Mouse (Mus musculus) intestine, embryonic 15.5 days (tissue): ENCODE measurements around the gene Vps35l. TPM values are rescaled to one million over a fixed set of nuclear protein-coding genes. Genes with fewer than 3 reads are reported as not detected.

Experiments used
- ATAC-seq: fragments of 200-750 bp; cut with Nextera tagmentation; 2 replicates; pipeline ENCODE4 v1.8.0; 2017; ENCODE audit warnings: moderate TSS enrichment, moderate library complexity
- H3K27ac ChIP-seq: fragments of 300-500 bp; sonication (generic); 2 replicates; pipeline ENCODE4 v1.5.1; 2015; ENCODE audit warnings: mild to moderate bottlenecking, inconsistent platforms
- H3K27me3 ChIP-seq: fragments of 300-500 bp; sonication (generic); replicated peaks from 2 replicates; pipeline ENCODE4 v1.6.1; 2015; ENCODE audit warnings: inconsistent platforms
- H3K36me3 ChIP-seq: fragments of 300-500 bp; sonication (generic); 2 replicates; pipeline ENCODE4 v1.6.1; 2015; ENCODE audit warnings: inconsistent platforms
- H3K4me1 ChIP-seq: fragments of 300-500 bp; sonication (generic); replicated peaks from 2 replicates; pipeline ENCODE4 v1.6.1; 2015; ENCODE audit warnings: inconsistent platforms
- H3K4me2 ChIP-seq: fragments of 300-500 bp; sonication (generic); replicated peaks from 2 replicates; pipeline ENCODE4 v1.6.1; 2015; ENCODE audit warnings: mild to moderate bottlenecking, inconsistent platforms
- H3K4me3 ChIP-seq: fragments of 300-500 bp; sonication (generic); replicated peaks from 2 replicates; pipeline ENCODE4 v1.5.1; 2015; ENCODE audit warnings: inconsistent platforms
- H3K9ac ChIP-seq: fragments of 300-500 bp; sonication (generic); 2 replicates; pipeline ENCODE4 v1.6.1; 2015; ENCODE audit warnings: inconsistent platforms
- H3K9me3 ChIP-seq: fragments of 300-500 bp; sonication (generic); 2 replicates; pipeline ENCODE4 v1.6.1; 2016; ENCODE audit warnings: inconsistent platforms
- WGBS: fragments of 180-500 bp; shearing (Covaris S2); methylation state at CpG from one replicate; pipeline ENCODE4 v1.1.7; 2015; 5-methylcytosine and 5-hydroxymethylcytosine counted together
- polyA plus RNA-seq: library from polyadenylated mRNA; unstranded; fragments of >200 nt; fragmentation: Nextera tagmentation; extraction: Ambion mirVana; gene quantifications from 2 replicates; pipeline ENCODE4 v1.2.1, GENCODE M21; 2015

The Vps35l gene
- polyA plus RNA-seq, 1 experiment from 2014 or later, result 72.6 TPM

GRCm38 (mm10) chr7:118858640-118859039 is 118.6 kb downstream of the Vps35l start:
- ATAC-seq, result no peak

GRCm38 (mm10) chr7:118865362-118865761 is 125.3 kb downstream of the Vps35l start:
- no peaks in the 10 kb centered on the region for H3K36me3 ChIP-seq
- no peak overlapping the region for H3K9ac ChIP-seq
- H3K4me2 ChIP-seq, result no peak overlapping the region
- H3K27ac ChIP-seq, result no peak overlapping the region
- H3K9me3 ChIP-seq, result no peaks in the 10 kb centered on the region
- no peaks in the 10 kb centered on the region for H3K27me3 ChIP-seq
- 60% methylated on average over 2 of the region's 2 CpGs for WGBS
- no peaks in the 10 kb centered on the region for H3K4me1 ChIP-seq
- ATAC-seq, result no peak
- no peak overlapping the region for H3K4me3 ChIP-seq

More at GRCm38 (mm10) chr7:118858640-118859039, 118.6 kb downstream of the Vps35l start:
- Histone ChIP-seq H3K4me1 (peaks cover 6% of the 10 kb centered on the region; the same call in 1 of the 2 replicates), H3K9ac (no peak overlapping the region), H3K4me2 (no peak overlapping the region), H3K4me3 (no peak overlapping the region), H3K9me3 (no peaks in the 10 kb centered on the region), H3K27me3 (no peaks in the 10 kb centered on the region), H3K27ac (no peak overlapping the region), H3K36me3 (no peaks in the 10 kb centered on the region)
- 67% methylated on average over 1 of the region's 1 CpGs for WGBS

- WGBS, result 82% methylated on average over 3 of the region's 3 CpGs
- H3K27me3 ChIP-seq, result no peaks in the 10 kb centered on the region
- H3K27ac ChIP-seq, result no peak overlapping the region
- H3K9me3 ChIP-seq, result no peaks in the 10 kb centered on the region
- H3K4me1 ChIP-seq, result no peaks in the 10 kb centered on the region
- H3K4me2 ChIP-seq, result no peak overlapping the region
- H3K36me3 ChIP-seq, result no peaks in the 10 kb centered on the region
- ATAC-seq, result no peak
- no peak overlapping the region for H3K4me3 ChIP-seq
- no peak overlapping the region for H3K9ac ChIP-seq
Measured at GRCm38 (mm10) chr7:118879466-118880029, 139.5 kb downstream of the Vps35l start.

DNA sequence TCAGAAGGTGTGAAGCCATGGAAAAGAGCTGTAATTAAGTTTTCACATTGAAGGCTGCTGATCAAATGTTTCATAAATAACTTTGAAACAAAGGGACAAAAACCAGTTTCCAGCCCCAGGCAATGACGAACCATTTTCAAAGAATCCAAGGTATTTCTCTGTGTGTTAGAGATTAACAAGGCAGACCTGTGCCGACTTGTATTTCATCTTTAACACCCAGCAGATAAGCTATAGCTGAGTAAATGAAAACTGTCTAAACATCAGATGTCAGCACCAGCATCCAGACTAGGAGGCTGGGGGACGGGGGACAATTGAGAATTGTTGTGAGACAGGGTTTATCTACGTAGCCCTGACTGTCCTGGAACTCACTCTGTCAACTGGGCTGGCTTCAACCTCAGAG is 143.9 kb downstream of the Vps35l start:
- no peaks in the 10 kb centered on the region for H3K27me3 ChIP-seq
- no peak for ATAC-seq
- WGBS, result 62% methylated on average over 4 of the region's 4 CpGs

DNA sequence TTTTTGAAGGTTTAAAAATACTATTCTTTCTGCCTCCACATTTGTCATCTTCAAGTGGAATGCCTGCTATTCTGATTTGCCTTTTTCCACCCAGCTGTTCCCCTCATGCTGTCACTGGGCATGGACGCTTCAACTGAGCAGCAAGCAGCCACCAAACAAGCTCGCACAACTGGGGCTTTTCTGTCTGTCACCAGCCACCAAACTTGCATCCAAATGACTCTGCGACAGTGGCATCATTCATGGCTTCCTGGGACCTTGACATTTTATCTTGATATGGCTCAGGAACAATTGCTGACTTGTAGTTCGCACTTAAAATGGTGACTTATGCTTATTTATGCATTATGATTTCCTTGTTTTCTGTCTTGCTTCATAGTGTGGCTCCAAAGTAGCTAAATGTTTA is 144.9 kb downstream of the Vps35l start:
- 81% methylated on average over 4 of the region's 4 CpGs for WGBS

More for the DNA sequence above, 143.9 kb downstream of the Vps35l start:
- H3K36me3 ChIP-seq, result no peaks in the 10 kb centered on the region
- H3K4me1 ChIP-seq, result peaks cover under 1% of the 10 kb centered on the region
- H3K9ac ChIP-seq, result no peak overlapping the region
- H3K4me3 ChIP-seq, result no peak overlapping the region
- H3K27ac ChIP-seq, result no peak overlapping the region
- H3K9me3 ChIP-seq, result no peaks in the 10 kb centered on the region
- no peak overlapping the region for H3K4me2 ChIP-seq

GRCm38 (mm10) chr7:118887303-118888055 is 147.5 kb downstream of the Vps35l start:
- Histone ChIP-seq H3K27ac (no peak overlapping the region), H3K36me3 (no peaks in the 10 kb centered on the region), H3K9me3 (no peaks in the 10 kb centered on the region), H3K4me1 (peaks cover 3% of the 10 kb centered on the region), H3K4me2 (no peak overlapping the region), H3K4me3 (no peak overlapping the region), H3K9ac (no peak overlapping the region), H3K27me3 (no peaks in the 10 kb centered on the region)
- no peak for ATAC-seq
- WGBS, result 43% methylated on average over 6 of the region's 6 CpGs

More for the DNA sequence above, 144.9 kb downstream of the Vps35l start:
- Histone ChIP-seq H3K27ac (no peak overlapping the region), H3K4me2 (no peak overlapping the region), H3K27me3 (no peaks in the 10 kb centered on the region), H3K9me3 (no peaks in the 10 kb centered on the region), H3K4me1 (peaks cover 3% of the 10 kb centered on the region), H3K9ac (no peak overlapping the region), H3K36me3 (no peaks in the 10 kb centered on the region), H3K4me3 (no peak overlapping the region)
- no peak for ATAC-seq

GRCm38 (mm10) chr7:118889046-118889680 is 149.1 kb downstream of the Vps35l start:
- Histone ChIP-seq H3K4me3 (no peak overlapping the region), H3K4me2 (no peak overlapping the region), H3K9me3 (no peaks in the 10 kb centered on the region), H3K4me1 (peaks cover 3% of the 10 kb centered on the region), H3K9ac (no peak overlapping the region), H3K27ac (no peak overlapping the region), H3K27me3 (no peaks in the 10 kb centered on the region), H3K36me3 (no peaks in the 10 kb centered on the region)
- WGBS, result 23% methylated on average over 3 of the region's 3 CpGs
- ATAC-seq, result no peak

Other genes starting within 250 kb of the Vps35l start
- gene Itpripl2, start 248.3 kb upstream of the Vps35l start, polyA plus RNA-seq, result 5.3 and 5.5 TPM in 2 replicates
- 124 and 134 TPM in 2 replicates for gene Coq7, start 206.9 kb upstream of the Vps35l start, polyA plus RNA-seq
- gene Tmc7, start 155.5 kb upstream of the Vps35l start, polyA plus RNA-seq, result 2.0 and 2.4 TPM in 2 replicates
- 9.6 and 11.3 TPM in 2 replicates for gene Tmc5, start 142.9 kb upstream of the Vps35l start, polyA plus RNA-seq
- gene Gde1, start 34.4 kb upstream of the Vps35l start, polyA plus RNA-seq, result 124 and 127 TPM in 2 replicates
- gene Ccp110, start 27.7 kb upstream of the Vps35l start, polyA plus RNA-seq, result 10.0 and 10.7 TPM in 2 replicates
- 2.0 TPM in 2 replicates for gene Iqck, start 115.5 kb downstream of the Vps35l start, polyA plus RNA-seq
- 87.7 and 99.4 TPM in 2 replicates for gene Knop1, start 116.0 kb downstream of the Vps35l start, polyA plus RNA-seq